Mouse (Mus musculus): ENCODE data around the gene Gnai1. TPM values are rescaled to one million over a fixed set of nuclear protein-coding genes. Genes with fewer than 3 reads are reported as not detected.
"Not testable (repeated sequence)": the region's sequence is repeated elsewhere in the genome, so short reads cannot be mapped to it uniquely, and the experiment has no call there.

Gnai1 gene
- total RNA-seq (2015; ENCODE audit: low replicate concordance) = 1.3 TPM in 1 of 2 replicates, not detected in the other
- total RNA-seq (2017; ENCODE audit: low replicate concordance) = not detected in 2 replicates

- ATAC-seq (replicated peaks; ENCODE audit: low FRiP score, poor library complexity, severe bottlenecking) = no peak
Observed at GRCm38 (mm10) chr5:18360281-18360819, at the start of gene Gnai1. Gnai1 (minus strand) TSS chr5:18360355.

DNA sequence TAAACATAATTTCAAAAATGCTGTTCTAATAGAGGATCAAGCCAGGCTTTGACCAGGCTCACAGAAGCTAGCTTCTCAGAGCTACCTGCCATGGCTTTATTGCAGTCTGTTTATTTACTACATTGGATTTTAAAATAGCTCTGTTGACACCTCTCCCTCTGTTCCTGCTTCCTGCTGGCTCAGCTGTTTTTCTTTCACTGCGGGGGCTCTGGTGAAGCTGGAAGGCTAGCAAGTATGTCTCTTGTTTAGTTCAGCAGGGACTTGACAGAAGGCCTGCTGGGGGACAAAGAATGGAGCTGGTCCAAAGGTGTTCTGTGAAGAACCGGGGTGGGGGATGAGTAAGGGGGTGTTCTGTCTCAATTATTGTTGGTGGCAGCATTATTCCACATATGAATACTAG lies 7.7 kb upstream of the Gnai1 start:
- ATAC-seq (replicated peaks; ENCODE audit: low FRiP score, poor library complexity, severe bottlenecking) = no peak

- ATAC-seq (replicated peaks; ENCODE audit: low FRiP score, poor library complexity, severe bottlenecking) = no peak
Observed at GRCm38 (mm10) chr5:18365460-18365859, 5.3 kb upstream of the Gnai1 start.

GRCm38 (mm10) chr5:18360956-18361355 lies 801 bp upstream of the Gnai1 start:
- ATAC-seq (replicated peaks; ENCODE audit: low FRiP score, poor library complexity, severe bottlenecking) = no peak

DNA sequence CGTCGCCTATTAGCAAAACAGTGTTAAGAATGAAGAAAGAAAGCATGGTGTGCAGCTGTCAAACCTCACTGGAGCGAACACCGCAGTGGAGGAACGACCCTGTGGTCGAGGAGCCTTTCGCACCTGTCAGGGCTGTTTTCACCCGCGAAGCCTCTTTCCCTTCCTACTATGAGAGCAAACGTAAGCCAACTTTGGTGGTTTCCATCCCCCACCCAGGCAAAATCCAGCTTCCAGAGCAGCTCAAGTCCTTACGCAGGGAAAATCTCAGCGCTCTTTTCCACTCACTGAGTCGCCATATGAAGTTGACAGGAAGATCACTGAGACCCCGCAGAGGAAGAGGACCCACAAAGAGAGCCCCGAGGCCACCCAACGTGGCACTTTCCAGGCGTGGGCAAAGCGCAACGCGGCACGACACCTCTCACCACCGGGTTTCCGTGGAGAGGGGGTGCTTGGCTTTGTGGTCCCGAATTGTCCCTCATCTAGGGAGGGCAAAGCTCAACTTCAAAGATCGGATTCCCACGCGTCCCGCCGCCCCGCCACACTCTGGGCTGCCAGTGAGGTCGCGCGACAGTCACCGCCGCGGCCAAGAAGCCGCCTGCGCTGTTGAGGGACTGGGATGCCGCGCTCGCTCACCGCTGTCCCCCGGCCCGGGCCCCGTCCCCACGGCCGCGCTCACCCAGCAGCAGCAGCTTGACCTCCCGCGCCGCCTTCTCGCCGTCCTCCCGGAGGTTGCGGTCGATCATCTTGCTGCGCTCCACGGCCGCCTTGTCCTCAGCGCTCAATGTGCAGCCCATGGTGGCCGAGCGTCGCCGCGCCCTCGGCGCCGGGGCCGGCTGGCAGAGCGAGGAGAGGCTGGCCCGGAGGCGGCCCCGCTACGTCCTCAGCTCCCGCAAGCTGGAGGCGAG lies 527 bp downstream of the Gnai1 start:
- ATAC-seq (replicated peaks; ENCODE audit: low FRiP score, poor library complexity, severe bottlenecking) = no peak

- ATAC-seq (replicated peaks; ENCODE audit: low FRiP score, poor library complexity, severe bottlenecking) = no peak
Observed at GRCm38 (mm10) chr5:18358778-18359177, 1.4 kb downstream of the Gnai1 start.

- no peak for ATAC-seq (replicated peaks; ENCODE audit: low FRiP score, poor library complexity, severe bottlenecking)
Observed at GRCm38 (mm10) chr5:18358191-18358590, 2.0 kb downstream of the Gnai1 start.

GRCm38 (mm10) chr5:18347297-18347696 lies 12.9 kb downstream of the Gnai1 start:
- no peak for ATAC-seq (replicated peaks; ENCODE audit: low FRiP score, poor library complexity, severe bottlenecking)

GRCm38 (mm10) chr5:18343455-18344142 lies 16.6 kb downstream of the Gnai1 start:
- ATAC-seq (replicated peaks; ENCODE audit: low FRiP score, poor library complexity, severe bottlenecking) = no peak

DNA sequence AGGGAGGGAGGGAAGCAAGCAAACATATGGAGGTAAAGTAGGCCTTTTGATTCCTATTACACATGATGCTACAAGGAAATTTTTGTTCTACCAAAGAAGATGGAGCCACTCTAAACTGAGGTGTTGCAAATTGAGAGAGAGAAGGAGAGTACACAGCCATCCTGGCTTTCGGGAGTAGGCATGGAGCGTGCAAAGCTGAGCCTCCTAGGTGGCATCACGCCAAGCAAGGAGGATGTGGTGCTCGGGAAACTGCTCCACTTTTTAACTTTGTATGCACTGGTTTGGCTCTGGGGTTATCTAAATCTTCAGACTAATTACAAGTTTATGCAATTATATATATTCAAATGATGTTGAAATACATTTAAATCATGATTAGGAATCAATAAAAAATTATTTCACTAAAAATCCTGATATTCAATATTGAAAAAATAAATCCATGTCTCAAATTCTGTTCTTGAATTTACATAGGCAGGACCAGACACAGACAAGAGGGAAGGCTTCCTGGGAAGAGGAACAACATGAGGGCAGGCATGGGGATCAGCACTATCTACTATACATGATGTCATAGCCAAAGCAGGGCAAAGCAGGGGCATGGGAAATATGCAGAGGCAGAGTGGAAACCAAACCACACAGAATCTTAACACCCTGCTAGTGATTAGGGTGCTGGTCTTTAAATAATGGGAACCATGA lies 17.2 kb downstream of the Gnai1 start:
- no peak for ATAC-seq (replicated peaks; ENCODE audit: low FRiP score, poor library complexity, severe bottlenecking)

- ATAC-seq (replicated peaks; ENCODE audit: low FRiP score, poor library complexity, severe bottlenecking) = not testable (repeated sequence)
Observed at GRCm38 (mm10) chr5:18341876-18342275, 18.3 kb downstream of the Gnai1 start.

DNA sequence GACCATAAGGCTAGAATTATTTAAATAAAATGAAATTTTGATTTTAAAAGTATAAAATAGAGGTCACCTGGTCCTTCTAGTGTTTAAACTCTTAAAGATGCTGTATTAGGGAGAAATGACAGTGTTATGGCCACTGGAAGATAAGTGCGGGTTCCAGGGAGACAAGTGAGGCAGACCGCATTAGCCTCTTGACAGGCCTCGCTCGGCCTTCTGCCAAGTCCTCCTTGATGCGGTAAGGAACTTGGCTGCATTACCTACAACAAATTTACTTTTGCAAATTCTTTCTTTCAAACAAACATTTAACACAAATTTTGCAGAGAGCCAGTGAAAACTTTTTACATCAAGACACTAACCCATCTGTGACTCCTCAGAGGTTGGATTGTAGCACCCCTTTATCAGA lies 27.9 kb downstream of the Gnai1 start:
- ATAC-seq (replicated peaks; ENCODE audit: low FRiP score, poor library complexity, severe bottlenecking) = no peak

DNA sequence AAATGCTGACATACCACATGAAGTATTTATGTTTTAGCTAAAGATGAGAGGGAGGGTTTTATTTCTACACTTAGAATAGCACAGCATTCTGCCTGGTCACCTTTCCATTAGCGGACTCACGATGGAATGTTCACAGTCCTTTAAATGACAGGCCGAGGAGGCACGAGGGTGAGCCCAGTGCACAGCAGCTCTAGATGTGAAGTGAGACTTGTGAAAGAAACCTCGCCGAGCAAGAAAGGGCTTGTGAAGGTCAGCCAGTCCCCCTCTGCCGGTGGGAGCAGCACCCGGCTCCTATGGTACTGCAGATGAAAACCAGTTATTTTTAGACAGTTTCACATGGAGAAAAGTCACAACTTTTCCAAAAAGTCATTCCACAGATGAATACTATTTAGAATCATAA lies 29.4 kb downstream of the Gnai1 start:
- ATAC-seq (replicated peaks; ENCODE audit: low FRiP score, poor library complexity, severe bottlenecking) = no peak

DNA sequence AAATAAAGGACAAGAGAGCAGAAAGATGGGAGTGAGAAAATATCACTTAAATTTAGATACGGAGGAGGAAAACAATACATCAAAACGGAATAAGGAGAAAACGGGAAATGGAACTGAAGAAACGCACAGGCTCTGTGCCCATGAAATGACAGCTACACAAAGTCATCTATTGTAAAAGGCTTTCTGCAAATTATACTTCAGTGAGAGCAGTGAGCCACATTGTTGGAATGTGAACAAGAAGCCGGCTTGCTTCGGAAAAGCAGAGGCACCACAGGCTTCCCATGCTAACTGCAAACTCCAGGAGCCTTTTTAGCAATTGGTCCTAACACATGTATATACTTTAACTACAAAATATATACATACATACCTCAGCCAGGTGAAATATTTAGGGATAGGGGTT lies 34.0 kb downstream of the Gnai1 start:
- no peak for ATAC-seq (replicated peaks; ENCODE audit: low FRiP score, poor library complexity, severe bottlenecking)

DNA sequence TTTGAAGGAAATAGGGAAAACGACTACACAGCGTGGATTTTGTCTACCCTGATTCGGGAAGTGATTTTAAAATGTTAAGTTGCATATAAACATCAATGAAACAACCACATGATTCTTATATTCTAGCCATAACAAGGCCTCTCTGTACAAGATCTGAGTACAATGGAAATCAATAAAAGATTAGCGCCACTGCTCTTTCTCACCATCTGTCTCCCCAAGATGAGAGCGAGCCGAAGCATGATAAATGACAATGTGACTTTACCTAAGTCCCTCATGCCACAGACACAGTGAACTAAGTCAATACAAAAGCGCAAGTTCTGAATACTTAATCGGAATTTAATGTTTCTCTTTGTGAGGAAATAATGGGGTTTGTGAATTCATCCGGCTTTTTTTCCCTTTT lies 36.6 kb downstream of the Gnai1 start:
- no peak for ATAC-seq (replicated peaks; ENCODE audit: low FRiP score, poor library complexity, severe bottlenecking)

DNA sequence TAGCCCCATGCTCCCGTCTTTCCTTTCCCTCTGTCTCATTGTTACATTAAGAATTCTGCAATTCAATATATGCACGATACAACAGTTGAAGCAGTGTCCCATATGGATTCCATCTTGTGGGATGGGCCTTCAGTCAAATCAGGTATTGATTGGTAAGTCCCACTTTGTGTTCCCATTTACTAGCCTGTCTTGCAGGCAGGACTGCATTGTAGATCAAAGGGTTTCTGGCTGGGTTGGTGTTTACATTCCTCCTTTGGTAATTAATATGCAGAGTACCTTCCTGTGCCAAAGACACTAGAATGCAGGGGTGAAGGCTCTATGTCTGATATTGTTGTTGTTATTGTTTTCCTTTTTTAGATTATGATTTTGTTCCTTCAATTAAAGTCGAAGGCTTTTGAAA lies 38.5 kb downstream of the Gnai1 start:
- ATAC-seq (replicated peaks; ENCODE audit: low FRiP score, poor library complexity, severe bottlenecking) = no peak

GRCm38 (mm10) chr5:18318846-18319245 lies 41.3 kb downstream of the Gnai1 start:
- ATAC-seq (replicated peaks; ENCODE audit: low FRiP score, poor library complexity, severe bottlenecking) = no peak

GRCm38 (mm10) chr5:18307229-18307804 lies 52.8 kb downstream of the Gnai1 start:
- no peak for ATAC-seq (replicated peaks; ENCODE audit: low FRiP score, poor library complexity, severe bottlenecking)

DNA sequence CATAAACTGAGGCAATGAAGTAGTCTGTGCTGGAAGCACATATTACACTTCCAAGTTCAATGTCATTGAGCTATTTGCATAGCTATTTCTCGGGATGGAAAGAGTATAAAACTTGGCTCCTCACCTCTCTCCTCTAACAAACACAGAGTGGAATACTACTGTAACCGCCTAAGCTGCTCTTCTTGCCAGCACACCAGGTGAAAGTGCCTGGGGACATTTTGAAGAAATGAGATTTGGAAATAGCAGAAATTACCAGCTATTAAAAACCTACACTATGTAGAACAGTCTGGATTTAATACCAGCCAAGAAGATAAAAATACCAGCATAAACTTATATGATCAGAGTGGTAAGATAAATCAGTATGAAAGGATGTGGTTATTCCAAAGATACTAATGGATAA lies 63.6 kb downstream of the Gnai1 start:
- ATAC-seq (replicated peaks; ENCODE audit: low FRiP score, poor library complexity, severe bottlenecking) = no peak

GRCm38 (mm10) chr5:18292744-18293143 lies 67.4 kb downstream of the Gnai1 start:
- ATAC-seq (replicated peaks; ENCODE audit: low FRiP score, poor library complexity, severe bottlenecking) = no peak

Measured in erythroid progenitor cell, adult 5-6 weeks (primary cell).